Mouse (Mus musculus) c-Kit-positive CD71-positive TER-119-positive erythroid progenitor cells, embryonic 14.5 days (primary cell): ENCODE measurements around the gene Mmadhc.

Experiments
- DNase-seq: peaks from one replicate; pipeline ENCODE4 v3.0.0-alpha.2; 2013; ENCODE audit warnings: low spot score

Gene Mmadhc

GRCm38 (mm10) chr2:50265215-50265785, 31.3 kb downstream of the Mmadhc start:
- DNase-seq = no peak

- DNase-seq = no peak
Measured at GRCm38 (mm10) chr2:50264059-50264458, 32.5 kb downstream of the Mmadhc start.

- no peak for DNase-seq
Measured at GRCm38 (mm10) chr2:50254955-50255354, 41.6 kb downstream of the Mmadhc start.

GRCm38 (mm10) chr2:50248551-50248950, 48.0 kb downstream of the Mmadhc start:
- DNase-seq = no peak

GRCm38 (mm10) chr2:50233491-50233890, 63.1 kb downstream of the Mmadhc start:
- no peak for DNase-seq
